Comparison of ENCODE assay signal across 31 mouse cellular contexts in the genomic region with DNA sequence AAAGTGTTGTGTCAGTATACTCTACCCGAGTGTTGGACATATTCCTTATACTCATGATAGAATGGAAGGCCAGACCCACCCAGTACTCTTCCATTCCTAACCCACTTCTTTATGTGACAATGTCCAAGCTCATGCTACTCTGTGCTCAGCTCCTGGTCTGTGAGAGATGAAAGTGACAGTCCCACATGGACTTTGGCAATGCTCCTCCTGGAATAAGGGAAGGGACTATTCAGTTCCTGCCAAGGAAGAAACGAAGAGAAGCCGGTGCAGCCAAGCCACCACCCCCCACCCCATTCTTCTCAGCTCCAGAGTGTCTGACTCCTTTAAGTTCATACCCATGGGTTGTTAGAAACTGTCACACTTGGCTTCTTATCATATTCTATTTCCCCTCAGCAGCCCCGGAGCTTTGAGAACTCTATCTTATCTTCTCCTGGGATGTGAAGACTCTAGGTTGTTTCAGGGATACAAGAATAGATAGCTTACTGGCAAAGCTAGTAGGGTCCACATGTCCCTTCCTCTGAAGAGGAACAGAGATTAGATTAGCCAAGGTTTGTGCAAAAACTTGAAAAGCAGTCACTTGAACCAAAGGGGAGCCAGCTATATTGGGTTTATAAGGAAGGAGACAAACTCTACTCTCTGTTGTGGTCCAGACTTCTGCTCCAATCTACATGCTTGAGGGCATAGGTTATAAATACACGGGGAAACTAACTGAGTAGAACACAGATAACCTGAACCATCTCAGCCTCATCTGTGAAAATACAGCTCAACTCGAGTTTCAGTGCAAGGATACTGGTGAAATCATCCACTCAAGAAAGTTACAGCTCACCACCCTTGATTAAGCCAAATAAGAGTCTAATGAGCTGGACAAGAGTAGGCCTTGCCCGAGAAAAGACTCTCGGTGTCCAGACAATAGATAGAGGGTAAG. TPM values are rescaled to one million over a fixed set of nuclear protein-coding genes. Genes with fewer than 3 reads are reported as not detected.
A peak's percentile ranks its signal among the peaks of the same experiment; 100 is the strongest.
DNase-seq lines count a peak whose midpoint lies in the region; ATAC-seq and TF ChIP-seq lines count a peak whose summit lies in the region.
"Had no signal": no experiment of that assay in that cellular context is flagged by ENCODE, and none has a peak within 500 bp of the region (broad histone marks: within the 10 kb centered on the region; RNA-seq: fewer than 3 reads in every experiment).

No protein-coding gene starts in this region.

- TF ChIP-seq POLR2A in kidney, adult 2 months (IDR thresholded peaks at IDR 0.05; ENCODE audit: low read depth, low read length) = no peak
- TF ChIP-seq POLR2A in small intestine, adult 2 months (IDR thresholded peaks at IDR 0.05; ENCODE audit: low read depth, low read length) = no peak; the same call in 1 of the 2 replicates

- no peaks in the 10 kb centered on the region for H3K36me3 ChIP-seq in kidney, adult 2 months (ENCODE audit: control insufficient read depth, insufficient read depth, low read length)
- no peaks in the 10 kb centered on the region for H3K36me3 ChIP-seq in liver, embryonic 12.5 days
- H3K36me3 ChIP-seq in liver, postnatal 0 days (replicated peaks; ENCODE audit: insufficient read depth, low read length) = no peaks in the 10 kb centered on the region
- H3K36me3 ChIP-seq in small intestine, adult 2 months (ENCODE audit: control insufficient read depth, insufficient read depth, low read length) = peaks cover 32% of the 10 kb centered on the region
- H3K36me3 ChIP-seq: embryonic facial prominence, embryonic 12.5 days; liver, embryonic 15.5 days; midbrain, embryonic 15.5 days; neural tube, embryonic 13.5 days had no signal

- 58% methylated on average over 8 of the region's 8 CpGs for WGBS in kidney, adult 2 months
- 33% methylated on average over 8 of the region's 8 CpGs for WGBS in liver, embryonic 12.5 days (ENCODE audit: insufficient replicate concordance)
- WGBS in liver, postnatal 0 days (ENCODE audit: insufficient replicate concordance) = 54% methylated on average over 8 of the region's 8 CpGs
- WGBS in small intestine, adult 2 months = 26% methylated on average over 8 of the region's 8 CpGs

- DNase-seq in cerebellum, postnatal 10 days = peak; percentile 36 to 50
- no peak for DNase-seq in cerebellum, postnatal 36 days
- DNase-seq in kidney, adult 2 months = peak; percentile 72
- no peak for DNase-seq in kidney, postnatal 10 days
- no peak for DNase-seq in liver, postnatal 0 days
- DNase-seq in yolk sac, embryonic 10.5 days (ENCODE audit: low spot score) = no peak
- DNase-seq: adrenal gland, postnatal 25 days; cerebellum, adult 9-10 months; forebrain, postnatal 0 days; gastrocnemius, postnatal 14 days; heart, adult 11 months; kidney, adult 9 months; lung, postnatal 4 days; retina, postnatal 1 day; thymus, adult 2 months; thymus, postnatal 4 days had no signal

- no peak overlapping the region for H3K4me3 ChIP-seq in kidney, adult 2 months (ENCODE audit: insufficient read depth, low read depth, low read length)
- H3K4me3 ChIP-seq in liver, embryonic 12.5 days = no peak overlapping the region
- H3K4me3 ChIP-seq in liver, postnatal 0 days (ENCODE audit: low read depth, low read length) = no peak overlapping the region
- peak overlapping the region; percentile 50 for H3K4me3 ChIP-seq in small intestine, adult 2 months (ENCODE audit: low read depth, low read length)
- H3K4me3 ChIP-seq: embryonic facial prominence, embryonic 12.5 days; liver, embryonic 15.5 days; midbrain, embryonic 15.5 days; myocyte; neural tube, embryonic 13.5 days had no signal

- H3K9me3 ChIP-seq in liver, embryonic 12.5 days (replicated peaks) = no peaks in the 10 kb centered on the region
- no peaks in the 10 kb centered on the region for H3K9me3 ChIP-seq in liver, postnatal 0 days (ENCODE audit: low read length)
- H3K9me3 ChIP-seq: embryonic facial prominence, embryonic 12.5 days; liver, embryonic 15.5 days; midbrain, embryonic 15.5 days; neural tube, embryonic 13.5 days had no signal

- H3K4me2 ChIP-seq in liver, embryonic 12.5 days = no peak overlapping the region
- no peak overlapping the region for H3K4me2 ChIP-seq in liver, postnatal 0 days (ENCODE audit: low read depth, low read length)
- H3K4me2 ChIP-seq: embryonic facial prominence, embryonic 12.5 days; liver, embryonic 15.5 days; midbrain, embryonic 15.5 days; neural tube, embryonic 13.5 days had no signal

- no peak for TF ChIP-seq CTCF in kidney, adult 2 months (conservative IDR thresholded peaks at IDR 0.05; ENCODE audit: insufficient read depth, insufficient read length, low read depth, low read length)
- no peak for TF ChIP-seq CTCF in liver, postnatal 0 days (IDR thresholded peaks at IDR 0.05; ENCODE audit: low read depth)
- no peak for TF ChIP-seq CTCF in small intestine, adult 2 months (IDR thresholded peaks at IDR 0.05; ENCODE audit: extremely low read depth, insufficient read length, insufficient replicate concordance, low read depth, low read length)

- no peak for TF ChIP-seq EP300 in liver, postnatal 0 days (IDR thresholded peaks at IDR 0.05; ENCODE audit: low read depth)

- 0 out of 2 replicates have a peak, but pooled peaks have one; percentile 15 for ATAC-seq in liver, embryonic 12.5 days
- no peak for ATAC-seq in liver, postnatal 0 days
- ATAC-seq: forebrain, postnatal 0 days; hindbrain, postnatal 0 days; midbrain, embryonic 15.5 days had no signal

- peaks cover 29% of the 10 kb centered on the region for H3K4me1 ChIP-seq in kidney, adult 2 months (ENCODE audit: control insufficient read depth, insufficient read depth, low read length)
- H3K4me1 ChIP-seq in liver, embryonic 12.5 days = peaks cover 8% of the 10 kb centered on the region
- H3K4me1 ChIP-seq in liver, postnatal 0 days (ENCODE audit: insufficient read depth) = peaks cover 4% of the 10 kb centered on the region; the same call in 1 of the 2 replicates
- H3K4me1 ChIP-seq in small intestine, adult 2 months (ENCODE audit: control insufficient read depth, insufficient read depth, insufficient read length, low read length) = peaks cover 12% of the 10 kb centered on the region; the same call in 1 of the 2 replicates
- H3K4me1 ChIP-seq: embryonic facial prominence, embryonic 12.5 days; liver, embryonic 15.5 days; midbrain, embryonic 15.5 days; neural tube, embryonic 13.5 days had no signal

- no peaks in the 10 kb centered on the region for H3K27me3 ChIP-seq in kidney, adult 2 months (replicated peaks; ENCODE audit: control insufficient read depth, insufficient read depth, low read length)
- no peaks in the 10 kb centered on the region for H3K27me3 ChIP-seq in liver, embryonic 12.5 days (replicated peaks)
- H3K27me3 ChIP-seq in liver, postnatal 0 days (ENCODE audit: insufficient read depth, low read length) = no peaks in the 10 kb centered on the region
- no peaks in the 10 kb centered on the region for H3K27me3 ChIP-seq in small intestine, adult 2 months (ENCODE audit: control insufficient read depth, insufficient read depth, low read length)
- H3K27me3 ChIP-seq: embryonic facial prominence, embryonic 12.5 days; liver, embryonic 15.5 days; midbrain, embryonic 15.5 days; neural tube, embryonic 13.5 days had no signal

- H3K27ac ChIP-seq in kidney, adult 2 months (ENCODE audit: insufficient read depth, low read depth, low read length) = peak overlapping the region; percentile 36; the same call in 1 of the 2 replicates
- no peak overlapping the region for H3K27ac ChIP-seq in liver, embryonic 12.5 days
- H3K27ac ChIP-seq in liver, postnatal 0 days (ENCODE audit: low read depth) = no peak overlapping the region
- H3K27ac ChIP-seq in small intestine, adult 2 months (ENCODE audit: insufficient read depth, low read depth, low read length) = peak overlapping the region; percentile 93
- H3K27ac ChIP-seq: embryonic facial prominence, embryonic 12.5 days; hindbrain, postnatal 0 days; liver, embryonic 15.5 days; midbrain, embryonic 15.5 days; neural tube, embryonic 13.5 days; stomach, postnatal 0 days had no signal

- no peak overlapping the region for H3K9ac ChIP-seq in liver, embryonic 12.5 days
- no peak overlapping the region for H3K9ac ChIP-seq in liver, postnatal 0 days (replicated peaks)
- H3K9ac ChIP-seq: embryonic facial prominence, embryonic 12.5 days; forebrain, postnatal 0 days; liver, embryonic 15.5 days; midbrain, embryonic 15.5 days; neural tube, embryonic 13.5 days had no signal

RNA-seq across cellular contexts. Expression of a gene that starts 3.7 kb away (rescaled TPM):
- polyA plus RNA-seq in kidney, adult 2 months (2012; rRNA removed) = 16.9 and 26.4 TPM in 2 replicates
- polyA plus RNA-seq in liver, embryonic 12.5 days (2016; fragmentation: Nextera tagmentation; extraction: Ambion mirVana) = 0.11 and 0.13 TPM in 2 replicates
- polyA plus RNA-seq in liver, postnatal 0 days (2015; fragmentation: Nextera tagmentation; extraction: Ambion mirVana) = 1.2 TPM in 2 replicates
- 747 and 1,110 TPM in 2 replicates for polyA plus RNA-seq in small intestine, adult 2 months (2012; rRNA removed)
- polyA plus RNA-seq: embryonic facial prominence, embryonic 12.5 days; forebrain, embryonic 11.5 days; forebrain, postnatal 0 days; hindbrain, embryonic 11.5 days; hindbrain, postnatal 0 days; limb, embryonic 11.5 days; midbrain, embryonic 15.5 days; neural tube, embryonic 13.5 days had no signal

RNA-seq across cellular contexts. Expression of a gene that starts 29.5 kb away (rescaled TPM):
- 4.0 and 4.2 TPM in 2 replicates for polyA plus RNA-seq in kidney, adult 2 months (2012; rRNA removed)
- polyA plus RNA-seq in liver, embryonic 12.5 days (2016; fragmentation: Nextera tagmentation; extraction: Ambion mirVana) = not detected in 2 replicates
- not detected in 2 replicates for polyA plus RNA-seq in liver, postnatal 0 days (2015; fragmentation: Nextera tagmentation; extraction: Ambion mirVana)
- polyA plus RNA-seq in small intestine, adult 2 months (2012; rRNA removed) = 0.74 and 1.6 TPM in 2 replicates
- polyA plus RNA-seq: embryonic facial prominence, embryonic 12.5 days; forebrain, embryonic 11.5 days; forebrain, postnatal 0 days; hindbrain, embryonic 11.5 days; hindbrain, postnatal 0 days; limb, embryonic 11.5 days; liver, embryonic 15.5 days; lung, embryonic 16.5 days; midbrain, embryonic 15.5 days; myocyte; neural tube, embryonic 13.5 days had no signal

RNA-seq across cellular contexts. Expression of a gene that starts 35.3 kb away (rescaled TPM):
- polyA plus RNA-seq in kidney, adult 2 months (2012; rRNA removed) = 5.3 and 16.2 TPM in 2 replicates
- not detected in 2 replicates for polyA plus RNA-seq in liver, embryonic 12.5 days (2016; fragmentation: Nextera tagmentation; extraction: Ambion mirVana)
- 1.00 and 1.1 TPM in 2 replicates for polyA plus RNA-seq in liver, postnatal 0 days (2015; fragmentation: Nextera tagmentation; extraction: Ambion mirVana)
- polyA plus RNA-seq in small intestine, adult 2 months (2012; rRNA removed) = 10.4 and 10.7 TPM in 2 replicates
- polyA plus RNA-seq: embryonic facial prominence, embryonic 12.5 days; forebrain, embryonic 11.5 days; hindbrain, embryonic 11.5 days; liver, embryonic 15.5 days; myocyte; neural tube, embryonic 13.5 days; stomach, postnatal 0 days had no signal

RNA-seq across cellular contexts. Expression of a gene that starts 57.1 kb away (rescaled TPM):
- polyA plus RNA-seq in kidney, adult 2 months (2012; rRNA removed) = 0.06 TPM in 1 of 2 replicates, not detected in the other
- polyA plus RNA-seq in liver, embryonic 12.5 days (2016; fragmentation: Nextera tagmentation; extraction: Ambion mirVana) = not detected in 2 replicates
- not detected in 2 replicates for polyA plus RNA-seq in liver, postnatal 0 days (2015; fragmentation: Nextera tagmentation; extraction: Ambion mirVana)
- not detected in 2 replicates for polyA plus RNA-seq in small intestine, adult 2 months (2012; rRNA removed)
- polyA plus RNA-seq: brain, embryonic 14.5 days; embryonic facial prominence, embryonic 12.5 days; forebrain, embryonic 11.5 days; forebrain, postnatal 0 days; heart, postnatal 0 days; hindbrain, embryonic 11.5 days; hindbrain, postnatal 0 days; limb, embryonic 11.5 days; liver, embryonic 15.5 days; lung, embryonic 16.5 days; midbrain, embryonic 15.5 days; myocyte; neural tube, embryonic 13.5 days; stomach, postnatal 0 days had no signal

Comparison
In these comparisons a context has a peak if more than half of its experiments do, and no peak if none do; other contexts are left out.
1. DNase-seq: peak in cerebellum, postnatal 10 days (2 of 2) and kidney, adult 2 months (single experiment); none in cerebellum, postnatal 36 days (0 of 2), kidney, postnatal 10 days (single experiment), liver, postnatal 0 days (single experiment) and yolk sac, embryonic 10.5 days (single experiment).
2. H3K27ac ChIP-seq: peak in kidney, adult 2 months (single experiment) and small intestine, adult 2 months (single experiment); none in liver, embryonic 12.5 days (single experiment) and liver, postnatal 0 days (single experiment).
3. RNA of a gene that starts 3.7 kb away (polyA plus RNA-seq): 747 to 1,110 TPM in small intestine, adult 2 months; 16.9 to 26.4 TPM in kidney, adult 2 months, 1.2 TPM in liver, postnatal 0 days and 0.11 to 0.13 TPM in liver, embryonic 12.5 days; every median in the first group is over 10 times any median in the second.